Mouse (Mus musculus): ENCODE measurements around the gene Tbcb. TPM values are rescaled to one million over a fixed set of nuclear protein-coding genes. Genes with fewer than 3 reads are reported as not detected.
A peak's percentile ranks its signal among the peaks of the same experiment; 100 is the strongest.

The Tbcb gene
- polyA plus RNA-seq, 1 experiment from 2014 or later, result 270 TPM

- DNase-seq (ENCODE audit: low spot score), result no peak
- Histone ChIP-seq H3K27ac (replicated peaks) (no peak overlapping the region), H3K4me3 (no peak overlapping the region), H3K36me3 (replicated peaks) (no peaks in the 10 kb centered on the region), H3K27me3 (replicated peaks; ENCODE audit: low read depth, poor library complexity, severe bottlenecking) (no peaks in the 10 kb centered on the region), H3K4me1 (peaks cover 21% of the 10 kb centered on the region), H3K9me3 (no peaks in the 10 kb centered on the region)
- 81% methylated on average over 18 of the region's 18 CpGs for WGBS
Observed at GRCm38 (mm10) chr7:30199498-30200139, 32.5 kb downstream of the Tbcb start.

- peaks cover 24% of the 10 kb centered on the region for H3K4me1 ChIP-seq
- no peaks in the 10 kb centered on the region for H3K36me3 ChIP-seq (replicated peaks)
- peak within 1 kb of the TSS; percentile 57 for H3K27ac ChIP-seq (replicated peaks)
- DNase-seq (ENCODE audit: low spot score), result peak; percentile 73
- no peaks in the 10 kb centered on the region for H3K9me3 ChIP-seq
- peak within 1 kb of the TSS; percentile 31 for H3K4me3 ChIP-seq
- WGBS, result 9% methylated on average over 8 of the region's 8 CpGs
- no peaks in the 10 kb centered on the region for H3K27me3 ChIP-seq (replicated peaks; ENCODE audit: low read depth, poor library complexity, severe bottlenecking)
Observed at GRCm38 (mm10) chr7:30198481-30198971, 33.5 kb downstream of the Tbcb start, which contains the start of gene Capns1. TSS of gene Capns1 (minus strand) at chr7:30198811.

- H3K36me3 ChIP-seq (replicated peaks), result peaks cover 2% of the 10 kb centered on the region; the same call in 1 of the 2 replicates
- H3K27ac ChIP-seq (replicated peaks), result peak overlapping the region; percentile 57
- H3K9me3 ChIP-seq, result no peaks in the 10 kb centered on the region
- peaks cover 33% of the 10 kb centered on the region for H3K4me1 ChIP-seq
- WGBS, result 61% methylated on average over 5 of the region's 5 CpGs
- H3K4me3 ChIP-seq, result peak overlapping the region; percentile 11; the same call in 1 of the 2 replicates
- H3K27me3 ChIP-seq (replicated peaks; ENCODE audit: low read depth, poor library complexity, severe bottlenecking), result no peaks in the 10 kb centered on the region
- DNase-seq (ENCODE audit: low spot score), result no peak
Observed at GRCm38 (mm10) chr7:30197592-30198129, 34.4 kb downstream of the Tbcb start.

GRCm38 (mm10) chr7:30196171-30196570 is 35.9 kb downstream of the Tbcb start:
- H3K4me3 ChIP-seq, result no peak overlapping the region
- DNase-seq (ENCODE audit: low spot score), result no peak
- no peaks in the 10 kb centered on the region for H3K9me3 ChIP-seq
- no peaks in the 10 kb centered on the region for H3K27me3 ChIP-seq (replicated peaks; ENCODE audit: low read depth, poor library complexity, severe bottlenecking)
- H3K4me1 ChIP-seq, result peaks cover 36% of the 10 kb centered on the region
- no peak overlapping the region for H3K27ac ChIP-seq (replicated peaks)
- WGBS, result 90% methylated on average over 6 of the region's 6 CpGs
- peaks cover 17% of the 10 kb centered on the region for H3K36me3 ChIP-seq (replicated peaks)

- WGBS, result 74% methylated on average over 6 of the region's 6 CpGs
- peak overlapping the region; percentile 85; the same call in 1 of the 2 replicates for H3K27ac ChIP-seq (replicated peaks)
- no peaks in the 10 kb centered on the region for H3K27me3 ChIP-seq (replicated peaks; ENCODE audit: low read depth, poor library complexity, severe bottlenecking)
- H3K36me3 ChIP-seq (replicated peaks), result peaks cover 24% of the 10 kb centered on the region
- H3K4me1 ChIP-seq, result peaks cover 36% of the 10 kb centered on the region
- no peaks in the 10 kb centered on the region for H3K9me3 ChIP-seq
- DNase-seq (ENCODE audit: low spot score), result no peak
- peak overlapping the region; percentile 71 for H3K4me3 ChIP-seq
Observed at GRCm38 (mm10) chr7:30195461-30195860, 36.6 kb downstream of the Tbcb start.

- WGBS, result under 1% methylated on average over 28 of the region's 28 CpGs
Observed at GRCm38 (mm10) chr7:30194884-30195283, 37.2 kb downstream of the Tbcb start.

GRCm38 (mm10) chr7:30194101-30194831 is 37.8 kb downstream of the Tbcb start:
- H3K9me3 ChIP-seq, result no peaks in the 10 kb centered on the region
- peak overlapping the region; percentile 85 for H3K27ac ChIP-seq (replicated peaks)
- H3K4me3 ChIP-seq, result peak overlapping the region; percentile 71
- H3K27me3 ChIP-seq (replicated peaks; ENCODE audit: low read depth, poor library complexity, severe bottlenecking), result no peaks in the 10 kb centered on the region
- DNase-seq (ENCODE audit: low spot score), result peak; percentile 45
- H3K4me1 ChIP-seq, result peaks cover 33% of the 10 kb centered on the region
- under 1% methylated on average over 26 of the region's 26 CpGs for WGBS
- peaks cover 35% of the 10 kb centered on the region for H3K36me3 ChIP-seq (replicated peaks)

More at GRCm38 (mm10) chr7:30194884-30195283, 37.2 kb downstream of the Tbcb start:
- H3K27me3 ChIP-seq (replicated peaks; ENCODE audit: low read depth, poor library complexity, severe bottlenecking), result no peaks in the 10 kb centered on the region
- peak; percentile 98 for DNase-seq (ENCODE audit: low spot score)
- peak overlapping the region; percentile 85 for H3K27ac ChIP-seq (replicated peaks)
- peaks cover 30% of the 10 kb centered on the region for H3K36me3 ChIP-seq (replicated peaks)
- H3K4me1 ChIP-seq, result peaks cover 36% of the 10 kb centered on the region
- H3K4me3 ChIP-seq, result peak overlapping the region; percentile 71
- H3K9me3 ChIP-seq, result no peaks in the 10 kb centered on the region

- Histone ChIP-seq H3K36me3 (replicated peaks) (peaks cover 41% of the 10 kb centered on the region), H3K27me3 (replicated peaks; ENCODE audit: low read depth, poor library complexity, severe bottlenecking) (no peaks in the 10 kb centered on the region), H3K9me3 (no peaks in the 10 kb centered on the region), H3K4me3 (peak overlapping the region; percentile 71), H3K4me1 (peaks cover 33% of the 10 kb centered on the region), H3K27ac (replicated peaks) (peak overlapping the region; percentile 85)
- peak; percentile 87 for DNase-seq (ENCODE audit: low spot score)
- under 1% methylated on average over 26 of the region's 26 CpGs for WGBS
Observed at GRCm38 (mm10) chr7:30193581-30194100, 38.4 kb downstream of the Tbcb start.

- peak overlapping the region; percentile 85 for H3K27ac ChIP-seq (replicated peaks)
- peak overlapping the region; percentile 71 for H3K4me3 ChIP-seq
- DNase-seq (ENCODE audit: low spot score), result peak; percentile 48
- peaks cover 47% of the 10 kb centered on the region for H3K36me3 ChIP-seq (replicated peaks)
- H3K27me3 ChIP-seq (replicated peaks; ENCODE audit: low read depth, poor library complexity, severe bottlenecking), result no peaks in the 10 kb centered on the region
- no peaks in the 10 kb centered on the region for H3K9me3 ChIP-seq
- peaks cover 29% of the 10 kb centered on the region for H3K4me1 ChIP-seq
- 15% methylated on average over 9 of the region's 9 CpGs for WGBS
Observed at GRCm38 (mm10) chr7:30193013-30193412, 39.1 kb downstream of the Tbcb start.

GRCm38 (mm10) chr7:30192088-30192487 is 40.0 kb downstream of the Tbcb start:
- WGBS, result 91% methylated on average over 12 of the region's 12 CpGs
- Histone ChIP-seq H3K9me3 (no peaks in the 10 kb centered on the region), H3K36me3 (replicated peaks) (peaks cover 57% of the 10 kb centered on the region), H3K4me3 (no peak overlapping the region), H3K4me1 (peaks cover 22% of the 10 kb centered on the region), H3K27ac (replicated peaks) (no peak overlapping the region), H3K27me3 (replicated peaks; ENCODE audit: low read depth, poor library complexity, severe bottlenecking) (no peaks in the 10 kb centered on the region)
- no peak for DNase-seq (ENCODE audit: low spot score)

- peaks cover 20% of the 10 kb centered on the region for H3K4me1 ChIP-seq
- no peak overlapping the region for H3K4me3 ChIP-seq
- no peaks in the 10 kb centered on the region for H3K27me3 ChIP-seq (replicated peaks; ENCODE audit: low read depth, poor library complexity, severe bottlenecking)
- no peak for DNase-seq (ENCODE audit: low spot score)
- peaks cover 81% of the 10 kb centered on the region for H3K36me3 ChIP-seq (replicated peaks)
- H3K9me3 ChIP-seq, result no peaks in the 10 kb centered on the region
- 89% methylated on average over 4 of the region's 4 CpGs for WGBS
- H3K27ac ChIP-seq (replicated peaks), result no peak overlapping the region
Observed at GRCm38 (mm10) chr7:30189116-30189491, 43.0 kb downstream of the Tbcb start.

GRCm38 (mm10) chr7:30188344-30189115 is 43.5 kb downstream of the Tbcb start:
- Histone ChIP-seq H3K27ac (replicated peaks) (no peak overlapping the region), H3K4me1 (peaks cover 23% of the 10 kb centered on the region), H3K9me3 (no peaks in the 10 kb centered on the region), H3K4me3 (no peak overlapping the region), H3K36me3 (replicated peaks) (peaks cover 81% of the 10 kb centered on the region), H3K27me3 (replicated peaks; ENCODE audit: low read depth, poor library complexity, severe bottlenecking) (no peaks in the 10 kb centered on the region)
- 83% methylated on average over 12 of the region's 12 CpGs for WGBS
- DNase-seq (ENCODE audit: low spot score), result no peak
